8 mouse cellular contexts compared by ENCODE assay signal in genomic region chr2:174932137-174933012, GRCm38 (mm10).
DNase-seq lines count a peak whose midpoint lies in the region; ATAC-seq and TF ChIP-seq lines count a peak whose summit lies in the region.

No protein-coding gene starts in this region.

- H3K36me3 ChIP-seq in hindbrain, embryonic 12.5 days = no peaks in the 10 kb centered on the region
- H3K36me3 ChIP-seq in lung, postnatal 0 days (ENCODE audit: insufficient read depth, low read length) = no peaks in the 10 kb centered on the region

- H3K27ac ChIP-seq in hindbrain, embryonic 12.5 days = no peak overlapping the region
- no peak overlapping the region for H3K27ac ChIP-seq in lung, postnatal 0 days (ENCODE audit: low read length)

- H3K27me3 ChIP-seq in hindbrain, embryonic 12.5 days = no peaks in the 10 kb centered on the region
- H3K27me3 ChIP-seq in lung, postnatal 0 days (replicated peaks; ENCODE audit: insufficient read depth, low read length) = no peaks in the 10 kb centered on the region

- H3K9me3 ChIP-seq in hindbrain, embryonic 12.5 days (replicated peaks) = no peaks in the 10 kb centered on the region
- no peaks in the 10 kb centered on the region for H3K9me3 ChIP-seq in lung, postnatal 0 days (ENCODE audit: low read length)

- no peak overlapping the region for H3K9ac ChIP-seq in hindbrain, embryonic 12.5 days
- H3K9ac ChIP-seq in lung, postnatal 0 days (replicated peaks; ENCODE audit: low read depth) = no peak overlapping the region

- peaks cover 3% of the 10 kb centered on the region; the same call in 1 of the 2 replicates for H3K4me1 ChIP-seq in hindbrain, embryonic 12.5 days
- no peaks in the 10 kb centered on the region for H3K4me1 ChIP-seq in lung, postnatal 0 days (ENCODE audit: insufficient read depth, low read depth, low read length)

- WGBS in hindbrain, embryonic 12.5 days = 37% methylated on average over 20 of the region's 20 CpGs
- WGBS in lung, postnatal 0 days = 31% methylated on average over 20 of the region's 20 CpGs

- no peak overlapping the region for H3K4me3 ChIP-seq in hindbrain, embryonic 12.5 days
- H3K4me3 ChIP-seq in lung, postnatal 0 days (ENCODE audit: low read depth, low read length) = no peak overlapping the region

- peak; percentile 72 for ATAC-seq in hindbrain, embryonic 12.5 days (ENCODE audit: low FRiP score)
- ATAC-seq in lung, postnatal 0 days = peak; percentile 46; the same call in 1 of the 2 replicates

- peak; percentile 81 for DNase-seq in Muller cell, postnatal 12 days (ENCODE audit: inconsistent ontology term)
- DNase-seq in cerebellum, adult 8-10 months = peak; percentile 79
- peak; percentile 86 for DNase-seq in forelimb bud, embryonic 11.5 days (ENCODE audit: low read depth, low spot score)
- DNase-seq in layer of hippocampus, adult 9-11 months = peak; percentile 88
- peak; percentile 89 for DNase-seq in lung, postnatal 0 days (ENCODE audit: low spot score)
- peak; percentile 78 for DNase-seq in ovary, postnatal 36 days (ENCODE audit: low spot score)
- peak; percentile 38 to 71 for DNase-seq in thymus, postnatal 10 days (ENCODE audit: low spot score in 2 of 2)

- peak; percentile 99 for TF ChIP-seq CTCF in lung, postnatal 0 days (IDR thresholded peaks at IDR 0.05)

- no peak overlapping the region for H3K4me2 ChIP-seq in hindbrain, embryonic 12.5 days (replicated peaks)
- H3K4me2 ChIP-seq in lung, postnatal 0 days (replicated peaks; ENCODE audit: low read depth, low read length) = no peak overlapping the region

- no peak for TF ChIP-seq EP300 in lung, postnatal 0 days (IDR thresholded peaks at IDR 0.05)
